Mouse (Mus musculus): ENCODE results near the gene B430305J03Rik.

B430305J03Rik gene

DNA sequence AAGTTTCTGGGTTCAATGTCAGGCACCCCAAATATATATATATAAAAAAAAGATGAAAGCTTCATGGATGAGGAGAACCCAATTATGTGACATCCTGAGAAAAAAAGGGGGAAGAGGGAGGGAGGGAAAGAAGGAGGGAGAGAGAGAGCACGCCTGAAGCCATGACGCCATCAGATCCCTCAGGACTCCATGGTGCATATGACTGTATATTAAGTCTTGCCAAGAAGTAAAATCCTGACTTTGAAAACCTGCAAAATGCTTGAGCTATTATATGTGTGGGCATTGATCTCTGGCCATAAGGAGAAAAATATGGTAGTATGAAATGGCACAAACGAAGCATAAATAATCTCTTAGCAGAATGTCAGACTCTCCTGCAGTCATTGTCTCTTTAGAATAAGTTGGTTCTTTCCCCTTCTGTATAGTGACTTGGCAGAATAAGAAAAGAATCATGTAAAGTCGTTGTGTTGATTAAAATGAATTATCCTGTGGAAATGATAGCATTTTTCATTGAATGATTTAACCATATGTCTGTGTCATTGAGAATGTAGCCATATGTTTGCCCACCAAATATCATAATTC is 17.6 kb downstream of the B430305J03Rik start:
- DNase-seq: no peak

DNA sequence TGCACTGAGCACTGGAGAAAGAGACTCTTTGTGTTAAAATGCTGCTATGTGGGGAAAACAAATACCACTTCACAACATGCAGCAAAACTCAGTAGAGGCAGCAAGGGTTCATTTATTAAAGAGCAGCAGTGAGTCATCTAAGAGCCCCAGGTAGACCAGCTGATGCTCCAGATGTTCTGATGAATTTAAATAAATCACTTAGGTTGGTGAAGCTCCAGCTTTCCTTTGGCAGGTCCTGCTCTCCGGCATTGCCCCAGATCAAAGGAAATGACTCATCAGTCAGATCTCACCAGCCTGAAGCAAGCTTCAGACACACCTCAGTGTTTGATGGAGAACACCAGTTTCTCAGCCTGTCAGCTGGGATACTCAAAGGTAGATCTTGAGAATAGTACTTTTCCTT is 20.1 kb downstream of the B430305J03Rik start:
- no peak for DNase-seq

DNA sequence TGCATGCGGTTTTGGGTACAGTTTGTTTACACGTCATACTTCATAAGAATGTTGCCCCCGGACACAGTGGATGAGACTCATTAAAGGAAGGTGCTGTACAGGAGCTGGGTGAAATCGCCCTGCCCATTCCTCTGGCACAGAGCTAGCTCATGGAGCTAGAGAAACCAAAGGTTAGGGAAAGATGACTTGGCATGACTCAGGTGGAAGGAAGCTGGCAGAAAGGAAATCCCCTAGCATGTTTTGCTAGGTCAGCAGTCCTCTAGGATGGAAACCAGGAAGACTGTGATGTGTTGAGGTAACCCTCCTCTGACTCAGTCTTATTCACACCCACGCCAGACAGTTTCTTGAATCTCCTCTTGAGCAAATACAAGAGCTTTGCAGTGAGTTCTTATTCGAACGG is 21.7 kb downstream of the B430305J03Rik start:
- DNase-seq: no peak

DNA sequence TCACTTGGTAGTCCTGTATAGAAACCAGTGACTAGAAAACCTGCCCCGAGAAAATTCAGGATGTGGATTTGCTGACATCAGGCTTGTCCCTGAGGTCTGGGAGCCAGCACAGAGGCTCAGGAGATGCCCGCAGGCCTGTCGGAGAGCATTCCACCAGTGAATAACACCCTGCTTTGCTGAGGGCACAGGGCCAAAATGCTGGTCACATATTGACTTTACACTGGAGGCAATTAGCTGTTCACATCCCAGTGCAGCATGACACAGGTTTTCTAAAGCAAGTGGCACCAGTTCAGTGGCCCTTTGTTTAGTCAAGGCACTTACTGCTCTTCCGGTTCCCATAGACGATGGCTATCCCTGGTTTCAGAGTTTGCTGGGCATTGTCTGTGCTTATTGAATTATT is 25.4 kb downstream of the B430305J03Rik start:
- DNase-seq: no peak

DNA sequence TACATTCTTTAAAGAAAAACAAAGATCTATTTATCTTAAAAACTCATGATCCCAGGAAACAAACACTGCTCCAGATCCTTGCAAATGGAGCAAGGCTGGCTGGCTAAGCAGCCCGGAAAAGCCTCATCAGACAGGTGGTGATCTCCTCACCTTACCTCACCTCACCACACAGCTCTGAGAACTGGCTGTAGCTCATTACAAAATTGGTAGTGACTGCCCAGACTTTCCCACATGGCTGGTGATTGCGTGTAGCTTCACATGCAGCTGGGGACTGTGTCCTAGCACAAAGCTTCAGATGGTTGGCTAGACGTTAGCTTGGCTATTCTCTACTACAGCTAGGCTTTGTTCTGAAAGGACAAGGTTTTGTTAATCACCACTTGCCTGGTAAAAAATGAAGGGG is 28.5 kb downstream of the B430305J03Rik start:
- no peak for DNase-seq

DNA sequence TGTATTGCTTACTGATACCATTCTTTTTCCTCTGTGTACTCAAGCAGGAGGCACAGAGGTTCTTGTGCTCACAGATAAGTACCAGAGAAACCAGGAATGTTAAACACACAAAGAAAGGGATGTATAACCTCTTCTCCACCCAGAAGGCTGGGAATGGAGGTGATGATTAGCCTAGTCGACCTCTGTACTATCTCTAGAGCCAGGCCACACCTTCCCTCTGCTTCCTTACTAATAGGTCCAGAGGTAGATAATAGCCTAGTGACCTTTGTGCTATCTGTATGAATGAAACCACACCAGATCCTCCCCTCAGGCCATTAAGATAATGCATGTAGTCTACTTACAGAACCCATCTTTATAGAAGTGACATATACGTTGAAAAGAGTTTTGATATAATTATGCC is 29.5 kb downstream of the B430305J03Rik start:
- no peak for DNase-seq

DNA sequence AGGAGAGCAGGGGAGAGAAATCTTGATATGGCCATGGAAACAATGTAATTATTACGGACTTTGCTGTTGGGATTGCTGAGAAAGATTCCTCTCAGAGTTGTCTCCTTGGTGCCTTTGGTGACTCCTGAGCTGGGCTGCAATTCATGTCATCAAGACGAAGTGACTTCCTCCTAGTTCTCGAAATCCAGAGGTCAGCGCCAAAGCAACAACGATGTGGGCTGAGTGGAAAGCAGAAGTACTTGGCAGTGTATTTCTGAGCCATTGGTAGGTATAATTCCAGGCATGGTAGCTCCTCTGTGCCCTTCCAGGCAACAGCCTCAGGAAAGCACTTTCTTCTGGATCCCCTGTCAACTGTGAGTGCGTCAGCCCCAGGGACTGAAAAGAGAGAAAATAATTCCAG is 44.1 kb downstream of the B430305J03Rik start:
- DNase-seq: no peak

DNA sequence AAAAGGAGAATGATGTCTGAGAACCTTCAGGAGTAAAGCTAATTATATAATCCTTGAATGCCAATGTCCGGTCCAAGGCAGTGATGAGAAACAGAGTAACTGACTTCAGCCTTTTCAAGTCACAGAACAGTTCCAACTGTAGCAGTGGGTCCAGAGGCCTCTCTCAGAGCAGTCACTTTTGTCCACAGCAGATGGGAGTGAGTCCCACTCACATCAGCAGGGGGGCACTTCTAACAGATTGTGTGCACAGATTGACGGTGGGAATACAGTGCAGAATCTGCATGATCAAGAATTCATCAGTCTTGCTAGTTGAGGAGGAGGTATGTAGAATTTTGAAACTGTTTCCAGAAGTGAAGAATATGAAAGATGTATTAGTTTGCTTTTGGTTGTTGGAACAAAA is 45.7 kb downstream of the B430305J03Rik start:
- peak; percentile 20 for DNase-seq

DNA sequence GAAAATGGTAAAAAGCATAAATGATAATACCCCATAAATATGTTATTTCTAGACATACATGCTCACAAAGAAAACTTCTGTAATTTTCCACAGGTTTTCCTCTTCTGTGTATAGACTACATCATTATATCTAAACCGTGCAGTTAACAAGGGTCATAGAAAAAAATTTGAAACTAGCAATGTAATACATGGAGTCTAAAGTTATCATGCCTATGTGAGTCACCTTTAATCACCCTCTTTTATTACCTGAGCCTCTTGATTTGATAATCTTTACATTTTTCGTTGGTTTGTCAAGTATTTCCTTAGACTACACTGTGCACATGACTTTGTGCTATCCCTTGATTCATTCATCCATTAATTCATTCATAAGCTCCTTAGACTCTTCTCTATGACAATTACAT is 50.7 kb downstream of the B430305J03Rik start:
- DNase-seq: no peak

Measured in right cerebral cortex, postnatal 25 days (tissue).